Mouse (Mus musculus): ENCODE data around the gene Crb1. TPM values are rescaled to one million over a fixed set of nuclear protein-coding genes. Genes with fewer than 3 reads are reported as not detected.
A peak's percentile ranks its signal among the peaks of the same experiment; 100 is the strongest.
"Not testable (repeated sequence)": the region's sequence is repeated elsewhere in the genome, so short reads cannot be mapped to it uniquely, and the experiment has no call there.

The Crb1 gene
- polyA plus RNA-seq, 1 experiment from 2014 or later, result 1.7 TPM

- no peak overlapping the region for H3K9ac ChIP-seq
- 20% methylated on average over 6 of the region's 6 CpGs for WGBS
- no peaks in the 10 kb centered on the region for H3K36me3 ChIP-seq
- no peak for ATAC-seq (ENCODE audit: low FRiP score, low read depth)
- H3K27me3 ChIP-seq (replicated peaks), result no peaks in the 10 kb centered on the region
- no peak overlapping the region for H3K4me2 ChIP-seq (replicated peaks)
- H3K27ac ChIP-seq, result no peak overlapping the region
- no peaks in the 10 kb centered on the region for H3K4me1 ChIP-seq
- no peak overlapping the region for H3K4me3 ChIP-seq
- no peaks in the 10 kb centered on the region for H3K9me3 ChIP-seq
Observed at GRCm38 (mm10) chr1:139319798-139320197, 57.1 kb downstream of the Crb1 start.

DNA sequence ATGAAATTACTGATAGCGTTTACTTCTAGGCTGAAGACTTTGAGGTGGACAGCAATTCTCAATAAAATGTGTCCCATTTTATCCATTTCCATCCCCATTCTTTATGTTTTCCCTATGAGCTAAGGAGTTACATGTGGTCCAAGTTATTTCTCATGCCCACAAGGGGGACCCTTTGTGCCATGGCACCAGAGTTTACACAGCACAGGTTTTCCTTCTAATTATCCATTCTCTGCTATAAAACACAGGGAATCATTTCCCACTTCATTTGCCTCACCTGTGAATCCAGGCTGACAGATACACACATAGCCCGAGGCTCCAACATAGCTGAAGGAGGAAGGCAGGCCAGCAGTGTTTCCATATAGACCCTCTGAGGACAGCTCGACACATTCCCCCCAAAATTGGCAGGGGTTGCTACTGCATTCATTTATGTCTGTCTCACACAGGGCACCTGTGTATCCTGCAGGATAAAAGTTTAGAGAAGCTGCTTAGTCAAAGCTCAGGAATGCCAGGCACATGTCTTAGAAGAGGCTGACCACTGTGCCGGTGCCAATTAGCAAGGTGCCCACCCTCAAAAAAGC is 62.5 kb downstream of the Crb1 start:
- WGBS, result 90% methylated on average over 4 of the region's 4 CpGs
- H3K4me3 ChIP-seq, result no peak overlapping the region
- no peaks in the 10 kb centered on the region for H3K36me3 ChIP-seq
- no peak overlapping the region for H3K4me2 ChIP-seq (replicated peaks)
- 0 out of 2 replicates have a peak, but pooled peaks have one; percentile 63 for ATAC-seq (ENCODE audit: low FRiP score, low read depth)
- no peaks in the 10 kb centered on the region for H3K9me3 ChIP-seq
- H3K4me1 ChIP-seq, result no peaks in the 10 kb centered on the region
- no peak overlapping the region for H3K9ac ChIP-seq
- H3K27me3 ChIP-seq (replicated peaks), result no peaks in the 10 kb centered on the region
- H3K27ac ChIP-seq, result no peak overlapping the region

DNA sequence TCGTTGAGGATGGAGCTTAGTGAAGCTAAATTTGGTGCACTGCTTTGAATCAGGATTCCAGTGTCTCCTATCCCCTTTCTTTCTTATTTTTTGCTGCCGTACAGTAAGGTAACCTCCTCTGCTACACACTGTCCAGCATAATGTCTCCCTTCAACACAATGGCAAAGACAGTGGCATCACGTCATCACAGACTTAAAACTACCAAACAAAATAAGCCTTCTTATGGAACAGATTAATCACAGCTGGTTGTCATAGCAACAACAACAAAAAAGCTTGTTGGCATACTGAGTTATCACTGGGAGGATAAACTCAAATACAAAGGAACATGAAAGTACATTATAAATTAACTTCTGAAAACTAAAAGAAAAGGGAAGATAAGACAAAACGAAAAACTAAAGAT is 68.0 kb downstream of the Crb1 start:
- Histone ChIP-seq H3K27ac (no peak overlapping the region), H3K36me3 (no peaks in the 10 kb centered on the region)
- ATAC-seq (ENCODE audit: low FRiP score, low read depth), result no peak

GRCm38 (mm10) chr1:139302519-139302918 is 74.4 kb downstream of the Crb1 start:
- not testable (repeated sequence) for H3K36me3 ChIP-seq

More for the DNA sequence above, 68.0 kb downstream of the Crb1 start:
- no peaks in the 10 kb centered on the region for H3K9me3 ChIP-seq
- 72% methylated on average over 4 of the region's 4 CpGs for WGBS
- H3K4me1 ChIP-seq, result no peaks in the 10 kb centered on the region
- no peaks in the 10 kb centered on the region for H3K27me3 ChIP-seq (replicated peaks)
- no peak overlapping the region for H3K9ac ChIP-seq
- no peak overlapping the region for H3K4me3 ChIP-seq
- H3K4me2 ChIP-seq (replicated peaks), result no peak overlapping the region

DNA sequence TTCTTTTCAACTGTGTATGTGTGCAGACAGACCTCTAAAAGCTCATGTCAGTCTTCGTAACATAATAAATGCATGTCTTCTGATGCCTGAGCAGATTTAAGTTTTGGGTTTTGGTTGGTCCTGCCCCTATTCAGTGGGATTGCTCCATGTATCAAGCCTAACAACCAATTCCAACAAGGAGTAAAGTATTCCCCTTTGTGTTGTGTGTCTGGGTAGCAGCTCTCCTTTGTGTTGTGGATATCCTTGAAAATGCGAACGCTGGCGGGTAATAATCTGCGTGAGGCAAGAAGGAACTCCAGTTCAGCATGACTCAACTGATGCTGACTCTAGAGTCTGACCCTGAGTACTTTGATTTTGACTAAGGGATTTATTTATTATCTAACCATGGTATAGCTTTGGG is 75.1 kb downstream of the Crb1 start:
- Histone ChIP-seq H3K4me1 (no peaks in the 10 kb centered on the region), H3K9ac (no peak overlapping the region), H3K9me3 (no peaks in the 10 kb centered on the region), H3K36me3 (no peaks in the 10 kb centered on the region), H3K4me3 (no peak overlapping the region), H3K27ac (no peak overlapping the region), H3K27me3 (replicated peaks) (no peaks in the 10 kb centered on the region), H3K4me2 (replicated peaks) (no peak overlapping the region)
- WGBS, result 40% methylated on average over 5 of the region's 5 CpGs
- ATAC-seq (ENCODE audit: low FRiP score, low read depth), result no peak

More at GRCm38 (mm10) chr1:139302519-139302918, 74.4 kb downstream of the Crb1 start:
- H3K4me3 ChIP-seq; H3K9ac ChIP-seq; H3K4me1 ChIP-seq; H3K27me3 ChIP-seq (replicated peaks); ATAC-seq (ENCODE audit: low FRiP score, low read depth); H3K4me2 ChIP-seq (replicated peaks); H3K9me3 ChIP-seq; H3K27ac ChIP-seq: not testable (repeated sequence)

DNA sequence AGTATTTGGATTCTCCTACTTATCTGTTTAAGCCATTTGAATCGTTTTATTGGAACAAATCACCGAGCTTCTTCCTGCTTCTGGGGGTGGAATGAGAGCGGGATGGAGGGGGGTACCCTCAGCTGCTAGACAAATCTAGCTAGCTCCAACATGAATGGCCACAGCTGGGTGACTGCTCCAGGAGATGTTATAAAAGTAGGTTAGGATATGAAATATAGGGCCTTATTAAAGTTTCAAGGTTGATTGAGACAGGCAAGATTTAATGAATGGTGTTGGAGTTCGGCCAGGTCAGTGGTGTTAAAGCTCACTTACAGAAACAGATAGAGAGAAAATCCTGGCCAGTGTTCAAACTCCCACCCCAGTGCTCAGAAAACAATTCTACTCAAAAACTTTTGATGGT is 84.9 kb downstream of the Crb1 start:
- no peak for ATAC-seq (ENCODE audit: low FRiP score, low read depth)
- H3K27ac ChIP-seq, result no peak overlapping the region
- no peak overlapping the region for H3K4me3 ChIP-seq
- 30% methylated on average over 4 of the region's 4 CpGs for WGBS
- H3K27me3 ChIP-seq (replicated peaks), result no peaks in the 10 kb centered on the region
- no peak overlapping the region for H3K4me2 ChIP-seq (replicated peaks)
- peaks cover 8% of the 10 kb centered on the region; the same call in 1 of the 2 replicates for H3K4me1 ChIP-seq
- no peaks in the 10 kb centered on the region for H3K9me3 ChIP-seq
- no peaks in the 10 kb centered on the region for H3K36me3 ChIP-seq
- no peak overlapping the region for H3K9ac ChIP-seq

- ATAC-seq (ENCODE audit: low FRiP score, low read depth), result peak; percentile 79
- Histone ChIP-seq H3K27me3 (replicated peaks) (no peaks in the 10 kb centered on the region), H3K36me3 (no peaks in the 10 kb centered on the region), H3K9me3 (no peaks in the 10 kb centered on the region), H3K9ac (no peak overlapping the region), H3K4me3 (no peak overlapping the region), H3K4me1 (peaks cover 8% of the 10 kb centered on the region; the same call in 1 of the 2 replicates), H3K27ac (no peak overlapping the region), H3K4me2 (replicated peaks) (no peak overlapping the region)
- 12% methylated on average over 1 of the region's 1 CpGs for WGBS
Observed at GRCm38 (mm10) chr1:139291593-139291992, 85.3 kb downstream of the Crb1 start.

DNA sequence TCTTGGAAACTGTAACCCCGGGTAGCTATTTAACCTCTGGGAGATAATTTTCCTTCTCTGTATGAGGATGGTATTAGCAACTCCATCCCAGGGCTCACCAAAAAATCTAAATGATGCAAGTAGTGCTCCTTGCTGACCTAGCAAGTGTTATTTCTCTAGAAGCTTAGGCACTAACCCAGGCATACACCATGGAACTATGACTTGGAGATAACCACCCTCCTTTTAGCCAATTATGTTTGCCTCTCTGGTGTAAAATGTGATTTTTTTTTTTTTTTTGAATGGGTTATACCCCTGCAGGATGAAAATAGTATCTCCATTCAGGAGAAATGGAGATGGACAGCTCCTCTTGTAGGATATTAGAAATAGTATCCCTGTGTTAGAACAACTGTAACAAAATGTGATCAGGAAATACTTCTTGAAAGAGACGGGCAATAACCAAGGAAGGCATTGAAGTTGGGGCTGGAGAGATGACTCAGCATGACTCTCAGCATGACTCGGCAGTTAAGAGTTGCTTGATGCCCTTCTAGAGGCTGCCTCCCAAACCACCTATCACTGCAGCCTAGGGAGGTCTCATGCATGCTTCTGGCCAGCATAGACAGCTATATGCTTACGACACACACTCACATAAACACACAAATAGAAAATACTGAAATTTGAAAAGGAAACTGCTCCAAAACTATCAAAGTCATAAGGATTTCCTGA is 100.1 kb downstream of the Crb1 start:
- Histone ChIP-seq H3K9me3 (no peaks in the 10 kb centered on the region), H3K4me1 (no peaks in the 10 kb centered on the region), H3K27ac (no peak overlapping the region), H3K9ac (no peak overlapping the region), H3K27me3 (replicated peaks) (no peaks in the 10 kb centered on the region), H3K36me3 (no peaks in the 10 kb centered on the region), H3K4me2 (replicated peaks) (no peak overlapping the region), H3K4me3 (no peak overlapping the region)
- WGBS, result 81% methylated on average over 4 of the region's 4 CpGs
- no peak for ATAC-seq (ENCODE audit: low FRiP score, low read depth)

GRCm38 (mm10) chr1:139267844-139268243 is 109.1 kb downstream of the Crb1 start:
- 0 out of 2 replicates have a peak, but pooled peaks have one; percentile 33 for ATAC-seq (ENCODE audit: low FRiP score, low read depth)
- H3K9me3 ChIP-seq, result no peaks in the 10 kb centered on the region
- H3K4me1 ChIP-seq, result no peaks in the 10 kb centered on the region
- WGBS, result 20% methylated on average over 6 of the region's 6 CpGs
- H3K9ac ChIP-seq, result no peak overlapping the region
- H3K36me3 ChIP-seq, result no peaks in the 10 kb centered on the region
- H3K4me3 ChIP-seq, result no peak overlapping the region
- H3K27me3 ChIP-seq (replicated peaks), result no peaks in the 10 kb centered on the region
- no peak overlapping the region for H3K27ac ChIP-seq
- no peak overlapping the region for H3K4me2 ChIP-seq (replicated peaks)

DNA sequence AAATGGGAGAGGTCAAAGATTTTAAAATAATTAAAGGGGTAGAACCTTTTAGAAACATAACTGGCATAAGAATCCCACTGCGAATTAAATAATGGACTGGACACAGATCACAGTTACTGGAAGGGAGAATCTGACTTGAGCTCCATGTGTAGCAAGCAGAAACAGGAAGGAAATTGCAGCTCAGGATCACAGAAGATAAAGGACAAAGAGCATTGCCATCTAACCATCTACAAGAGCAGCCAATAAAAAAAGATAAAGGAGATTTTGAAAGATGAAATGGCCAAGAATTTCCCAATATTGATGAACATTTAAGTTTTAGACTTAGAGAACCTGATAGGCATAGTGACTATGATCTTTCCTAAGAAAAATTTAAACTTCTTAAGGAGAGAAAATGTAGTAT is 112.7 kb downstream of the Crb1 start:
- Histone ChIP-seq H3K27ac (no peak overlapping the region), H3K9me3 (no peaks in the 10 kb centered on the region), H3K9ac (no peak overlapping the region)

GRCm38 (mm10) chr1:139263158-139263557 is 113.7 kb downstream of the Crb1 start:
- no peak for ATAC-seq (ENCODE audit: low FRiP score, low read depth)
- no peaks in the 10 kb centered on the region for H3K27me3 ChIP-seq (replicated peaks)
- WGBS, result 81% methylated on average over 1 of the region's 1 CpGs
- no peak overlapping the region for H3K9ac ChIP-seq
- no peak overlapping the region for H3K4me2 ChIP-seq (replicated peaks)
- H3K36me3 ChIP-seq, result no peaks in the 10 kb centered on the region
- H3K4me1 ChIP-seq, result no peaks in the 10 kb centered on the region
- no peak overlapping the region for H3K4me3 ChIP-seq
- no peaks in the 10 kb centered on the region for H3K9me3 ChIP-seq
- H3K27ac ChIP-seq, result no peak overlapping the region

More for the DNA sequence above, 112.7 kb downstream of the Crb1 start:
- H3K36me3 ChIP-seq, result no peaks in the 10 kb centered on the region
- WGBS, result 94% methylated on average over 1 of the region's 1 CpGs
- ATAC-seq (ENCODE audit: low FRiP score, low read depth), result no peak
- no peak overlapping the region for H3K4me3 ChIP-seq
- no peaks in the 10 kb centered on the region for H3K4me1 ChIP-seq
- no peaks in the 10 kb centered on the region for H3K27me3 ChIP-seq (replicated peaks)
- H3K4me2 ChIP-seq (replicated peaks), result no peak overlapping the region

DNA sequence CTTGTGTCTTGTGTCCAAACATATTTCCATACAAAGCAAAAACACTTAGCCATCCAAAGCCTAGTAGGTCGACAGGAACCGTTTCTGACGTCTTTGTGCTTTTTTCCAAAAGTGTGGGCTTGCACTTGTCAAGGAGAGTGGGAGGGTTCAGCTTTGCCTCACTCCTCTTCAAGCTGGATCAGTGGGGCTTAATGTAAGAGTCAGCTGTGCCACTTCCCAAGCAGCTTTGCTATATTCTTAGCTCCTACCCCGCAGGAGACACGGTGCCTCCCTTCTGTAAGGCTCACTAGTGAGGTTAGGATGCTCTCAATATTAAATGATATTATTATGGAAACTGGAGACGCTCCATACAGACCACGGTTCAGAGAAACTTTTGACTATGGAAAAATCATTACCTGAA is 121.3 kb downstream of the Crb1 start:
- H3K27me3 ChIP-seq (replicated peaks), result no peaks in the 10 kb centered on the region
- H3K9ac ChIP-seq, result no peak overlapping the region
- H3K4me3 ChIP-seq, result no peak overlapping the region
- H3K27ac ChIP-seq, result no peak overlapping the region
- no peaks in the 10 kb centered on the region for H3K36me3 ChIP-seq
- WGBS, result 77% methylated on average over 7 of the region's 7 CpGs
- no peaks in the 10 kb centered on the region for H3K4me1 ChIP-seq
- H3K9me3 ChIP-seq, result no peaks in the 10 kb centered on the region
- no peak for ATAC-seq (ENCODE audit: low FRiP score, low read depth)
- no peak overlapping the region for H3K4me2 ChIP-seq (replicated peaks)

- Histone ChIP-seq H3K27me3 (replicated peaks) (no peaks in the 10 kb centered on the region), H3K4me3 (no peak overlapping the region), H3K4me1 (no peaks in the 10 kb centered on the region), H3K36me3 (no peaks in the 10 kb centered on the region), H3K9me3 (no peaks in the 10 kb centered on the region), H3K4me2 (replicated peaks) (no peak overlapping the region), H3K27ac (no peak overlapping the region), H3K9ac (no peak overlapping the region)
- WGBS, result 91% methylated on average over 3 of the region's 3 CpGs
- no peak for ATAC-seq (ENCODE audit: low FRiP score, low read depth)
Observed at GRCm38 (mm10) chr1:139252041-139252440, 124.9 kb downstream of the Crb1 start.

Measured in neural tube, embryonic 12.5 days (tissue).